Mouse (Mus musculus) hindbrain, embryonic 15.5 days (tissue): ENCODE data around the gene Gsta4. TPM values are rescaled to one million over a fixed set of nuclear protein-coding genes. Genes with fewer than 3 reads are reported as not detected.
"Not testable (repeated sequence)": the region's sequence is repeated elsewhere in the genome, so short reads cannot be mapped to it uniquely, and the experiment has no call there.

Experiments
- ATAC-seq: fragments of 200-750 bp; cut with Nextera tagmentation; 2 replicates; pipeline ENCODE4 v1.8.0; 2017; ENCODE audit warnings: low read depth, moderate number of reproducible peaks, moderate TSS enrichment; ENCODE audit not compliant: low FRiP score
- H3K27ac ChIP-seq: fragments of 300-500 bp; sonication (generic); replicated peaks from 2 replicates; pipeline ENCODE4 v1.5.1; 2015; ENCODE audit warnings: mild to moderate bottlenecking, inconsistent platforms
- H3K27me3 ChIP-seq: fragments of 300-500 bp; sonication (generic); 2 replicates; pipeline ENCODE4 v1.6.1; 2015; ENCODE audit warnings: control low read depth, inconsistent platforms
- H3K36me3 ChIP-seq: fragments of 300-500 bp; sonication (generic); 2 replicates; pipeline ENCODE4 v1.6.1; 2015; ENCODE audit warnings: control low read depth, inconsistent platforms
- H3K4me1 ChIP-seq: fragments of 300-500 bp; sonication (generic); replicated peaks from 2 replicates; pipeline ENCODE4 v1.6.1; 2015; ENCODE audit warnings: control low read depth, inconsistent platforms
- H3K4me2 ChIP-seq: fragments of 300-500 bp; sonication (generic); 2 replicates; pipeline ENCODE4 v1.6.1; 2015; ENCODE audit warnings: moderate library complexity, mild to moderate bottlenecking, inconsistent platforms
- H3K4me3 ChIP-seq: fragments of 300-500 bp; sonication (generic); 2 replicates; pipeline ENCODE4 v1.5.1; 2015; ENCODE audit warnings: mild to moderate bottlenecking, inconsistent platforms
- H3K9ac ChIP-seq: fragments of 300-500 bp; sonication (generic); 2 replicates; pipeline ENCODE4 v1.6.1; 2015; ENCODE audit warnings: inconsistent platforms
- H3K9me3 ChIP-seq: fragments of 300-500 bp; sonication (generic); 2 replicates; pipeline ENCODE4 v1.6.1; 2016; ENCODE audit warnings: control low read depth, inconsistent platforms
- WGBS: fragments of 180-500 bp; shearing (Covaris S2); methylation state at CpG from one replicate; pipeline ENCODE4 v1.1.7; 2015; 5-methylcytosine and 5-hydroxymethylcytosine counted together
- polyA plus RNA-seq: library from polyadenylated mRNA; unstranded; fragments of >200 nt; fragmentation: Nextera tagmentation; extraction: Ambion mirVana; gene quantifications from 2 replicates; pipeline ENCODE4 v1.2.1, GENCODE M21; 2015

Gsta4 gene
- 28.5 and 30.1 TPM in 2 replicates for polyA plus RNA-seq

DNA sequence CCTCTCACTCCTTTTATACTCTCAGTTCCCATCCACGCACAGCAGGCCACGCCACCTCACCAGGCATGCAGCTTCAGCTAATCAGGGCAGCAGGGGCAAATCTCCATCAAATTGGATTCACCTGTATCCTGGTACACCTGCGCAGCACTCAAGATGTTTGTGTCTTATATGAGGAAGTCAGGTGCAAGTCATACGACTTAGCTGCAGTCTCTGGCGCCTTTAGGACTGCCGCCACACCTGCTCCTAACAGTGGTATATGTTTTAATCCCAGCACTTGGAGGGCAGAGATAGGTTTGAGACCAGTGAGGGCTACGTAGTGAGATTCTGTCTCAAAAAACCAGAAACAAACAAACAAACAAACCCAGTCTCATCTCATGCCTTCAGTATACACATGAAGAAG lies at the start of gene Gsta4:
Gene Gsta4 (plus strand): TSS at position 301 of the 400 bp plus-strand sequence.
- not testable (repeated sequence) for H3K36me3 ChIP-seq, H3K9me3 ChIP-seq, ATAC-seq, H3K9ac ChIP-seq, H3K4me1 ChIP-seq, H3K4me3 ChIP-seq, H3K27me3 ChIP-seq, H3K4me2 ChIP-seq, H3K27ac ChIP-seq
- 95% methylated on average over 4 of the region's 7 CpGs for WGBS

DNA sequence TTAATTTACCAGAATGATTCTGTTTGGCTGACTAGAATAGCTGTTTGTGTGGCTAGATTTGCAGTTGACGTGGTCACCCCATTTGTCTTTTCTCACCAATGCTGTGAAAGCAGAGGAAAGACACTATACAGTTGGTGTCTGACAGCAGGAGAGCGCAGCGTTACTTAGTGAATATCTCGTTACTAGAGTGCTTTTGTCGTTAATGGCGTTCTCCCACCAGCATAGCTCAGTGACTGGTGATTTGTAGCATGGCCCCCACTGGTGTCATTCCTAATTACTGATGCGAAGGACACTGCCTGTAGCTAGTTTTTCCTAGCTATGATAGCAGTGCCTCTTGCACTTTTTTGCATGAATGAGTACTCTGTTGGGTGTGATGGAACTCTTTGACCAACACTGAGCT lies 46.9 kb upstream of the Gsta4 start:
- H3K9ac ChIP-seq: no peak overlapping the region
- H3K4me2 ChIP-seq: no peak overlapping the region
- H3K36me3 ChIP-seq: peaks cover 47% of the 10 kb centered on the region
- no peaks in the 10 kb centered on the region for H3K27me3 ChIP-seq
- WGBS: 44% methylated on average over 7 of the region's 7 CpGs
- ATAC-seq: no peak
- H3K4me1 ChIP-seq: no peaks in the 10 kb centered on the region
- H3K9me3 ChIP-seq: no peaks in the 10 kb centered on the region
- H3K27ac ChIP-seq: no peak overlapping the region
- H3K4me3 ChIP-seq: no peak overlapping the region

DNA sequence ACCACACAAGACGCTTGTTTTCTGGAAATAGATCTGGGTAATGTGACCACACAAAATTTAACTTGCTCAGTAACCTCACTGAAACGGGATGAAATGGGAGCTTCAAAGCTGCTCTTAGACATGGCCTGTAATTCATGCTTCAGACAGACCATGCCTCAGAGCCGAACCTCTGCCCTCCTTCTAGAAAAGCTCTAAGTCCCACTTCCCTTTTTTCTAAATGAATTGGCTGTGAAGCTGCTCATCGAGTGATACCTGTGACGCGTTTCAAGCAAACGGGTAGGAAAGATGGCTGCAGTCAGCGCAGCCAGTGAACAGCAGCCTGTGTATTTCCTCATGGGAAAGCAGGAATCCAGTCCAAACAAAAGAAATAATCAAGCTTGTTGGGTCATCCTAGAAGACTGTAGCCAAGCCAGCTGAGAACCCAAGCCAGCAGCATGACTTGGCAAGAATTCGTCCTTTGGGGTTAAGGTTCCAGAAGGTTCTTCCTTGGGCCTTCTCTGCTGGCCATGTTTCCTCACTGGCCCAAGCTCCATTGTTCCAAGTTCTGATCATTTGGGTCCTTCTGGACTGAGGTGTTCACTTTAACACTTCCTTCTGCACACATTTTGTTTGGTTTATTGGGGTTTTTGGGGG lies 44.4 kb upstream of the Gsta4 start:
- Histone ChIP-seq H3K4me3 (no peak overlapping the region), H3K27me3 (no peaks in the 10 kb centered on the region), H3K4me2 (no peak overlapping the region), H3K9me3 (peaks cover 4% of the 10 kb centered on the region; the same call in 1 of the 2 replicates), H3K27ac (no peak overlapping the region), H3K4me1 (no peaks in the 10 kb centered on the region), H3K36me3 (peaks cover 50% of the 10 kb centered on the region), H3K9ac (no peak overlapping the region)
- WGBS: 89% methylated on average over 9 of the region's 9 CpGs
- ATAC-seq: no peak

DNA sequence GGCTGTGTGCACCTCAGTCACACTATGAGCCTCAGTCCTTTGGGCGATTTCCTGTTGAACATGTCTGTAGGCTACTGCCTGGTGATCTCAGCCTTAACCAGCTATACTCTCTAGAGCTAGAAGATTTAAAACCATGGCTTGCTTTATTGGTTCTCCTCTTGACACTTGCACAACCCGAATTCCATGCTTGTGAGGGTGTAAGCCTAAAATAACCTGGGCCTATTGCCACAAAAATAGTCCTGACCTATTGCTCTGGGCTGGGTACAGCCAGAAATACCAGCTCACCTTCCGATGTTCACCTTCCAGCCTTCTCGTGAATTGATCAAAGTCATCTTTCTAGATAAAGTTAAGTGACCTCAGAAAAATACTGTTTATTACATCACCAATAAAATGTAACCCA lies 43.1 kb upstream of the Gsta4 start:
- Histone ChIP-seq H3K4me1 (no peaks in the 10 kb centered on the region), H3K27me3 (no peaks in the 10 kb centered on the region), H3K9me3 (peaks cover 4% of the 10 kb centered on the region; the same call in 1 of the 2 replicates), H3K9ac (no peak overlapping the region), H3K4me2 (no peak overlapping the region), H3K27ac (no peak overlapping the region), H3K36me3 (peaks cover 54% of the 10 kb centered on the region), H3K4me3 (no peak overlapping the region)
- ATAC-seq: no peak
- WGBS: 97% methylated on average over 4 of the region's 4 CpGs

DNA sequence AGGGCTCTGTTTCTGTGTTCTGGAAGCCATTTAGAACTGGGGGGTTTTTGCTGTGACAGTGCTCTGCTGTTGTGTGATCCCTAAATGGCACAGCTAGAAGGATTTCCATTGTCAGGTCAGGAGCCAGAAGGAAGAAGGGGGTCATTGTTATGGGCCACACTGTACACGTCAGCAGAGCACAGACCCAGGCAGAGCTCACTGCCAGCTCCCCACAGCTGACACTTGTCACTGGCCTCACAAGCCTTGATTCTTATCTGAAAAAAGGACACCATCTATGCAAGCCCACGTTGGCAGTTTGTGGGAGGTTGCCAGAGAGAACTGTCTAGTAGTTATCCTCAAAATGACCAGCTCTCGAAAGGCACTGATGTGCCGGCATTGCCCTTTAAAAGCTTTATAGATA lies 36.5 kb upstream of the Gsta4 start:
- no peak overlapping the region for H3K4me3 ChIP-seq
- H3K27me3 ChIP-seq: no peaks in the 10 kb centered on the region
- H3K4me1 ChIP-seq: no peaks in the 10 kb centered on the region
- peaks cover 48% of the 10 kb centered on the region for H3K36me3 ChIP-seq
- no peak overlapping the region for H3K27ac ChIP-seq
- H3K4me2 ChIP-seq: no peak overlapping the region
- H3K9me3 ChIP-seq: peaks cover 4% of the 10 kb centered on the region; the same call in 1 of the 2 replicates
- no peak overlapping the region for H3K9ac ChIP-seq
- peak; percentile 57; the same call in 1 of the 2 replicates for ATAC-seq
- 66% methylated on average over 4 of the region's 4 CpGs for WGBS

DNA sequence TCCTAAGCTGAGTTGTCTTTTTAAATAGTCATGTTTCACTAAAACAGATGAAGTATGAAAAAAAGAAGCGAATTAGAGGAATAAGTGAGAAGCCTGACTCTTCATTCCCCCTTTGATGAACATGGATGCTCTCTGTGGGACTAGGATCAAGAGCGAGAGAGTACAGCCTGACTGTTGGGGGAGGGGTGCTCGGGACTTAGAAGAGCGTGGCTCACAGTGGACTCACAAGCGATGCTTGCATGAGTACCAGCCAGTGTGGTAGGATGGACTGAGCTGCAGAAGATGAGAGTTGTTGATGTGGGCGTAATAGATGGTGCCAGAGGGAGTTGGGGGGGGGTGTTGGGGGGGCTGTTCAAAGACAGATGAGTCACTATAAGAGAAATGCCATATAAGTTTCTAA lies 35.9 kb upstream of the Gsta4 start:
- no peak overlapping the region for H3K4me3 ChIP-seq
- no peak overlapping the region for H3K9ac ChIP-seq
- peaks cover 4% of the 10 kb centered on the region; the same call in 1 of the 2 replicates for H3K9me3 ChIP-seq
- H3K27ac ChIP-seq: no peak overlapping the region
- no peaks in the 10 kb centered on the region for H3K4me1 ChIP-seq
- no peaks in the 10 kb centered on the region for H3K27me3 ChIP-seq
- H3K4me2 ChIP-seq: no peak overlapping the region
- peaks cover 48% of the 10 kb centered on the region for H3K36me3 ChIP-seq
- WGBS: 84% methylated on average over 6 of the region's 6 CpGs
- ATAC-seq: no peak; the same call in 1 of the 2 replicates

DNA sequence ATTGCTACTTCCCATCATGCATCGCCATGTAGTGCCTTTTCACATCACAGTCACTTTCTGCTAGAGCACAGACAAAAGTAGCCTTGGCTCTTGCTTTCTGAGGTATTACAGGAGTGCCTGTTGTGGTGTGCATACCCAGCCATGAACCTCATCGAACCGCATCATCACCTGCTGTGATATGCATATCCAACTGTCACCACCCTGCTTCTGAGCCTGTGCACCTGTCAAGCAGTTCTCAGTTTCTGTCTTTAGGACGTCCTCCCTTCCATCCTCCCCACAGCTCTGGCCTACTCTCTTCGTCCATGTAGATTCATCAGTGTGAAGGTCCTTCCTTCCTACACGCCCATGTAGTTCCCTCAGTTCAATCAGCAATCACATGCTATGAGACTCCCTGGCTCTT lies 34.4 kb upstream of the Gsta4 start:
- Histone ChIP-seq H3K4me2 (no peak overlapping the region), H3K27ac (no peak overlapping the region), H3K36me3 (peaks cover 40% of the 10 kb centered on the region), H3K9ac (no peak overlapping the region), H3K4me1 (no peaks in the 10 kb centered on the region), H3K9me3 (no peaks in the 10 kb centered on the region), H3K27me3 (no peaks in the 10 kb centered on the region), H3K4me3 (no peak overlapping the region)
- ATAC-seq: no peak
- 91% methylated on average over 6 of the region's 6 CpGs for WGBS

DNA sequence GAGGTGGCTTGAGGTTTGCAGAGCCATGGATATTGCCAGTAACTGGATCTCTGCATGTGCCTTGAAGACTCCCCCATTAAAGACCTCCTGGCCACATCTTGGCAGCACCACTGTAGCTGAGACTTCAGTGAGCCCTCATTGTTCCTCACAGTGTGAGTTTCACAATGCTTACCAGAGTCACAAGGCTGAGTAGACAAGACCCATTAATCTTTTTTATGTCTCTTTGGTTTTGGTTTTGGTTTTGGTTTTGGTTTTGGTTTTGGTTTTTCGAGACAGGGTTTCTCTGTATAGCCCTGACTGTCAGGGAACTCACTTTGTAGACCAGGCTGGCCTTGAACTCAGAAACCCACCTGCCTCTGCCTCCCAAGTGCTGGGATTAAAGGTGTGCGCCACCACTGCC lies 32.8 kb upstream of the Gsta4 start:
- WGBS: 89% methylated on average over 2 of the region's 2 CpGs
- not testable (repeated sequence) for H3K4me1 ChIP-seq, H3K27ac ChIP-seq

DNA sequence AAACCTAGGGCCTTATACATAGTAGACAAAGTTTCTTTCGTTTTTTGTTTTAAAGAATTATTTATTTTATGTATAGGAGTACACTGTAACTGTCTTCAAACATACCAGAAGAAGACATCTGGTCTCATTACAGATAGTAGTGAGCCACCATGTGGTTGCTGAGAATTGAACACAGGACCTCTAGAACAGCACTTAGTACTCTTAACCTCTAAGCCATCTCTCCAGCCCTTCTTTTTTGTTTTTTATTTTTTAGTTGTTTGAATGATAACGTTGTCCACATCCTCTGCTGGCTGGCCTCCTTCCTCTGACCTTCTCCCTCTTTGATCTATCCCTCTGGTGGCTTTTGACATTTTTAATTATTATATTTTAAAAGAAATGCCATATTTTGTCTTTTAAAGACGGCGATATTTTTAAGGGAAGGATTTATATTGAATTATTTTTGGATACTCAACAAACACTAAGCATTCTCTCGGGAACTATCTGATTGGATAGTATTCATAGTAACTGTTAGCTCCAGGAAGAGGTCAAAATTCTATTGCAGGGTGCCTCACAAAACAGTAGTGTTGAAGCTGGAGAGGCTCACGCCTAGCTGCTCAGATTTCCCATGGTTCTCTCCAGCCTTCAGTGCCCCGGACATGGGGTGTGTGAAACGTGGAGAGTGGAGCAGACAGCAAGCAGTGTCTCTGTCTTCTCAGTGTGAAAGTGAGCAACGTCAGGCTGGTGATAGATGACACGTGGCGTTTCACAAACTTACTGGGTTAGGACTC lies 28.2 kb upstream of the Gsta4 start:
- ATAC-seq: no peak
- WGBS: 87% methylated on average over 11 of the region's 11 CpGs
- no peak overlapping the region for H3K27ac ChIP-seq
- no peaks in the 10 kb centered on the region for H3K27me3 ChIP-seq
- no peaks in the 10 kb centered on the region for H3K4me1 ChIP-seq
- H3K9me3 ChIP-seq: no peaks in the 10 kb centered on the region
- H3K4me2 ChIP-seq: no peak overlapping the region
- H3K36me3 ChIP-seq: peaks cover 71% of the 10 kb centered on the region
- H3K9ac ChIP-seq: no peak overlapping the region
- H3K4me3 ChIP-seq: no peak overlapping the region

More for the DNA sequence above, 32.8 kb upstream of the Gsta4 start:
- H3K4me3 ChIP-seq, H3K9ac ChIP-seq, ATAC-seq, H3K9me3 ChIP-seq, H3K27me3 ChIP-seq, H3K4me2 ChIP-seq: not testable (repeated sequence)
- H3K36me3 ChIP-seq: peaks cover 39% of the 10 kb centered on the region

DNA sequence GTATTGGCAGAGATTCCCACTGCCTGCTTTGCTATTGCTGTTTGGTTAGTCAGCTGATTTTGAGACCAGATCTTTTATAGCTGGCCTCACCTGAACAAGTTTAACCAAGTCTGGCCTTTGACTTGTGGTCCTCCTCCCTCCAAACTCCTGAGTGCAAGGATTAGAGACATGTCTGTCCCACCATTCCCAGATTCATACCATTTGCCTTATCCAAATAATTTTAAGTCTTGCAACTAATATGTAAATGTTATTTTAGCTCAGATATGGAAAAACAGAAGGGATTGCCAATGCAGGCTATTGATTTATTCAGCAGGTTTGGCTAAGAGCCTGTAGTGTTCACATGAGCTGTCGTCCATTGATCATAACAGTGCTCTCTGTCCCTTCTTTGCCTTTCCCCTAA lies 25.4 kb upstream of the Gsta4 start:
- WGBS: 83% methylated on average over 1 of the region's 1 CpGs
- no peaks in the 10 kb centered on the region for H3K4me1 ChIP-seq
- no peak overlapping the region for H3K9ac ChIP-seq
- no peaks in the 10 kb centered on the region for H3K9me3 ChIP-seq
- no peak for ATAC-seq
- no peak overlapping the region for H3K27ac ChIP-seq
- H3K27me3 ChIP-seq: no peaks in the 10 kb centered on the region
- H3K36me3 ChIP-seq: peaks cover 83% of the 10 kb centered on the region
- H3K4me2 ChIP-seq: no peak overlapping the region
- no peak overlapping the region for H3K4me3 ChIP-seq

DNA sequence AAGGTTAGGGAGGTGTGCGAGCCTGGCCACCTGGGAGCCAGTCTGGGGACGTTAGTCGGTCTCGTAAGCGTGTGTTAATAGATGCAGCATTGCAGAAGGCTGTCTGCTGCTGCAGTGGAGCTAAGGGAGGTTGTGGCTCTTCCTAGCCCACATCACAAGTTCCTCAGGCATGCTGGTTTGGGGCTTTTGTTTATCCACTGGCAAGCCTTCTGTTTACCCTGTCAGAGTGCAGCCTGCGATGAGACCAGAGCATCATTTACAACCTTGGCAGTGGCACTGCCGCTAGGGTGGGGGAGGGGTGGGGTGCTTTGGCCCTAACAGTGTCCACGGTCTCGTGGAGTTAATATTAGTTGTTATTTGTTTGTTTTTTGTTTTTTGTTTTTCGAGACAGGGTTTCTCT lies 19.3 kb upstream of the Gsta4 start:
- WGBS: 76% methylated on average over 10 of the region's 10 CpGs
- Histone ChIP-seq H3K4me2 (no peak overlapping the region), H3K27ac (no peak overlapping the region), H3K4me1 (no peaks in the 10 kb centered on the region), H3K9ac (no peak overlapping the region), H3K36me3 (peaks cover 75% of the 10 kb centered on the region), H3K4me3 (no peak overlapping the region), H3K9me3 (no peaks in the 10 kb centered on the region), H3K27me3 (no peaks in the 10 kb centered on the region)
- no peak for ATAC-seq

DNA sequence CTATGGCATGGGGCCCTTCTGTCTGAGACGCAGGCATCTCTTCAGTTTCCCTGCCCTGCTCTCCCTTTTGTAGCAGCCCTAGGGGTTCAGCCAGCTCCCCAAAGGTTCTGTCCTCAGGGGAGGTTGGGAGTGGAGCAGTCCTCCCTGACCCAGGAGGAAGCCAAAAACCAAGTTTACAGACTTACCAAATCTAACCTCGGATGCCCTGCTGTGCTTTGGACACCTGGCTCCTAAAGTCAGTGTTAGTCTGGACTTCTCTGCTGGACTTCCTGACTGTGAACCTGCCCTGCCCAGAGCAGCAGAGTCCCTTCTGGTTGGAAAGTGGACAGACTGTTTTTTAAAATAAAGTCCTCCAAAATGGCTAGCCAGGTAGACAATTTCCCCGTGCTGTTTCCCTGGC lies 17.8 kb upstream of the Gsta4 start:
- no peak overlapping the region for H3K9ac ChIP-seq
- H3K36me3 ChIP-seq: peaks cover 69% of the 10 kb centered on the region
- no peak overlapping the region for H3K4me2 ChIP-seq
- 94% methylated on average over 3 of the region's 3 CpGs for WGBS
- H3K4me3 ChIP-seq: no peak overlapping the region
- no peaks in the 10 kb centered on the region for H3K4me1 ChIP-seq
- ATAC-seq: no peak
- H3K27me3 ChIP-seq: no peaks in the 10 kb centered on the region
- no peak overlapping the region for H3K27ac ChIP-seq
- no peaks in the 10 kb centered on the region for H3K9me3 ChIP-seq
